Comparison of ENCODE assay signal across 8 mouse cellular contexts in the genomic region with DNA sequence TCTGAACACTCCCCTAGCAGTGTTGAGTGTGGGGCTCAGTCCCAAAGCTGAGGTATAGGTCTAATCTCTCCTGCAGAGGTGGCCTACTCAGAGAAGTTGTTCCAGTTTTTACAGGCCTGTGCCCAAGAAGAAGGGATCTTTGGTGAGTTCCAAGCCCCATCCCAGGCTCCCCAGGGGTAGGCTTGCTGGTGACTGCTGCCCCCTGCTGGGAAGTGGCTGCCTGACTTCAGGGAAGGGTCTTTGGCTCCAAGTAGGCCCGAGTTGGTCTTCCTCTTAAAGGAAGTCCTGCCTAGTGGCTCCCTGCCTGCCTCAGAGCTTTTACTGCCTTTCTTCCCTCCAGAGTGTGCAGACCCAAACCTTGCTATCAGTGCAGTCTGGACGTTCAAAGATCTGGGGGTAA. TPM values are rescaled to one million over a fixed set of nuclear protein-coding genes. Genes with fewer than 3 reads are reported as not detected.
DNase-seq lines count a peak whose midpoint lies in the region; ATAC-seq and TF ChIP-seq lines count a peak whose summit lies in the region.

No protein-coding gene starts in this region.

- DNase-seq in intestine, embryonic 14.5 days (ENCODE audit: low spot score) = peak; percentile 72
- DNase-seq in A20 (ENCODE audit: low read depth, low spot score) (peak; percentile 37), MN1 (ENCODE audit: low spot score) (peak; percentile 42)
- DNase-seq in forebrain, postnatal 0 days = no peak
- peak; percentile 45 for DNase-seq in naive thymus-derived CD4-positive, alpha-beta T cell, adult 2 months (ENCODE audit: low read depth)
- no peak for DNase-seq in urinary bladder, postnatal 10 days (ENCODE audit: low spot score)
- DNase-seq in frontal cortex, postnatal 10 days (ENCODE audit: low spot score in 2 of 2) = no peak

- WGBS in intestine, embryonic 14.5 days = 47% methylated on average over 2 of the region's 2 CpGs
- 52% methylated on average over 2 of the region's 2 CpGs for WGBS in intestine, embryonic 15.5 days
- WGBS in forebrain, postnatal 0 days = 33% methylated on average over 2 of the region's 2 CpGs

- no peak; the same call in 1 of the 2 replicates for ATAC-seq in intestine, embryonic 14.5 days (replicated peaks; ENCODE audit: low FRiP score, low TSS enrichment, low read depth)
- ATAC-seq in intestine, embryonic 15.5 days = no peak
- no peak for ATAC-seq in forebrain, postnatal 0 days

- H3K36me3 ChIP-seq in intestine, embryonic 14.5 days (ENCODE audit: control insufficient read depth, insufficient read depth, low read length) = peaks cover 23% of the 10 kb centered on the region
- H3K36me3 ChIP-seq in intestine, embryonic 15.5 days = no peaks in the 10 kb centered on the region
- peaks cover 14% of the 10 kb centered on the region for H3K36me3 ChIP-seq in forebrain, postnatal 0 days (ENCODE audit: insufficient read depth)

- no peak overlapping the region for H3K9ac ChIP-seq in intestine, embryonic 14.5 days (ENCODE audit: low read length)
- H3K9ac ChIP-seq in intestine, embryonic 15.5 days = no peak overlapping the region
- no peak overlapping the region for H3K9ac ChIP-seq in forebrain, postnatal 0 days

- no peak overlapping the region for H3K4me2 ChIP-seq in intestine, embryonic 14.5 days (ENCODE audit: low read length)
- H3K4me2 ChIP-seq in intestine, embryonic 15.5 days (replicated peaks) = no peak overlapping the region
- no peak overlapping the region for H3K4me2 ChIP-seq in forebrain, postnatal 0 days (ENCODE audit: low read depth)

- no peaks in the 10 kb centered on the region for H3K4me1 ChIP-seq in intestine, embryonic 14.5 days (replicated peaks; ENCODE audit: control insufficient read depth, insufficient read depth, low read length)
- no peaks in the 10 kb centered on the region for H3K4me1 ChIP-seq in intestine, embryonic 15.5 days (replicated peaks)
- no peaks in the 10 kb centered on the region for H3K4me1 ChIP-seq in forebrain, postnatal 0 days (ENCODE audit: insufficient read depth)

- TF ChIP-seq CTCF in forebrain, postnatal 0 days (IDR thresholded peaks at IDR 0.05; ENCODE audit: low read depth) = peak; percentile 55

- H3K4me3 ChIP-seq in intestine, embryonic 14.5 days (ENCODE audit: low read depth, low read length) = no peak overlapping the region
- no peak overlapping the region for H3K4me3 ChIP-seq in intestine, embryonic 15.5 days (replicated peaks)
- H3K4me3 ChIP-seq in forebrain, postnatal 0 days (ENCODE audit: low read depth, low read length) = no peak overlapping the region

- H3K27ac ChIP-seq in intestine, embryonic 14.5 days (ENCODE audit: low read depth) = no peak overlapping the region
- H3K27ac ChIP-seq in intestine, embryonic 15.5 days = no peak overlapping the region
- no peak overlapping the region for H3K27ac ChIP-seq in forebrain, postnatal 0 days (ENCODE audit: low read depth, low read length)

- no peaks in the 10 kb centered on the region for H3K27me3 ChIP-seq in intestine, embryonic 14.5 days (replicated peaks; ENCODE audit: control insufficient read depth, insufficient read depth, low read length)
- H3K27me3 ChIP-seq in intestine, embryonic 15.5 days (replicated peaks) = no peaks in the 10 kb centered on the region; the same call in 1 of the 2 replicates
- H3K27me3 ChIP-seq in forebrain, postnatal 0 days (ENCODE audit: insufficient read depth, low read length) = no peaks in the 10 kb centered on the region

- H3K9me3 ChIP-seq in intestine, embryonic 14.5 days (ENCODE audit: control insufficient read depth, low read length) = no peaks in the 10 kb centered on the region
- H3K9me3 ChIP-seq in intestine, embryonic 15.5 days = no peaks in the 10 kb centered on the region
- no peaks in the 10 kb centered on the region for H3K9me3 ChIP-seq in forebrain, postnatal 0 days (ENCODE audit: low read length)

RNA-seq across cellular contexts. Expression of a gene that starts 9.2 kb away (rescaled TPM):
- 21.9 and 28.6 TPM in 2 replicates for polyA plus RNA-seq in intestine, embryonic 14.5 days (2014; fragmentation: Nextera tagmentation; extraction: Ambion mirVana)
- 19.0 and 23.0 TPM in 2 replicates for polyA plus RNA-seq in intestine, embryonic 15.5 days (2015; fragmentation: Nextera tagmentation; extraction: Ambion mirVana)
- 26.3 and 28.8 TPM in 2 replicates for total RNA-seq in forebrain, postnatal 0 days (2014; rRNA removed)
- polyA plus RNA-seq in forebrain, postnatal 0 days (2015; fragmentation: Nextera tagmentation; extraction: Ambion mirVana) = 27.1 and 27.4 TPM in 2 replicates

RNA-seq across cellular contexts. Expression of a gene that starts 10.1 kb away (rescaled TPM):
- polyA plus RNA-seq in intestine, embryonic 14.5 days (2014; fragmentation: Nextera tagmentation; extraction: Ambion mirVana) = 0.07 and 0.08 TPM in 2 replicates
- 0.15 and 0.16 TPM in 2 replicates for polyA plus RNA-seq in intestine, embryonic 15.5 days (2015; fragmentation: Nextera tagmentation; extraction: Ambion mirVana)
- total RNA-seq in forebrain, postnatal 0 days (2014; rRNA removed) = 0.38 TPM in 1 of 2 replicates, not detected in the other
- polyA plus RNA-seq in forebrain, postnatal 0 days (2015; fragmentation: Nextera tagmentation; extraction: Ambion mirVana) = 0.06 and 0.11 TPM in 2 replicates

Comparison
In these comparisons a context has a peak if more than half of its experiments do, and no peak if none do; other contexts are left out.
1. DNase-seq: peak in intestine, embryonic 14.5 days (single experiment), A20 (single experiment), MN1 (single experiment) and naive thymus-derived CD4-positive, alpha-beta T cell, adult 2 months (single experiment); none in forebrain, postnatal 0 days (single experiment), urinary bladder, postnatal 10 days (single experiment) and frontal cortex, postnatal 10 days (0 of 2).